Mouse (Mus musculus): ENCODE data around the gene Cul3.

GRCm38 (mm10) chr1:80383613-80384589 is 43.6 kb upstream of the Cul3 start:
- TF ChIP-seq GATA1 (IDR thresholded peaks at IDR 0.05; ENCODE audit: borderline replicate concordance, low read length): no peak
- no peak for TF ChIP-seq FLI1 (IDR thresholded peaks at IDR 0.05; ENCODE audit: low read length)
